Mouse (Mus musculus) regulatory T cell (primary cell): ENCODE results near the gene Ccdc141.

ENCODE experiments used
- in situ Hi-C: fragments of 300-600 bp; cut with MboI, MseI; formaldehyde crosslinking; loops from one replicate; pipeline ENCODE4 v1.15.1; 2025; ENCODE audit warnings: high pct_unique_total_duplicates

The Ccdc141 gene

GRCm38 (mm10) chr2:77134906-77135305, 35.5 kb downstream of the Ccdc141 start:
- in situ Hi-C loops, result no loop called here

GRCm38 (mm10) chr2:77133407-77133806, 37.0 kb downstream of the Ccdc141 start:
- in situ Hi-C loops, result no loop called here

- in situ Hi-C loops, result no loop called here
Measured at GRCm38 (mm10) chr2:77126939-77127338, 43.5 kb downstream of the Ccdc141 start.

GRCm38 (mm10) chr2:77118102-77118501, 52.3 kb downstream of the Ccdc141 start:
- in situ Hi-C loops, result no loop called here

GRCm38 (mm10) chr2:77114335-77114734, 56.1 kb downstream of the Ccdc141 start:
- in situ Hi-C loops, result no loop called here

GRCm38 (mm10) chr2:77113867-77114266, 56.6 kb downstream of the Ccdc141 start:
- in situ Hi-C loops, result no loop called here

- in situ Hi-C loops, result no loop called here
Measured at GRCm38 (mm10) chr2:77113026-77113425, 57.4 kb downstream of the Ccdc141 start.

- in situ Hi-C loops, result no loop called here
Measured at GRCm38 (mm10) chr2:77111095-77111494, 59.3 kb downstream of the Ccdc141 start.

GRCm38 (mm10) chr2:77110365-77110764, 60.1 kb downstream of the Ccdc141 start:
- in situ Hi-C loops, result no loop called here

- in situ Hi-C loops, result loop anchor here (10.0 kb wide), 1 partner anchor 495 kb away; no protein-coding TSS in a partner anchor
Measured at GRCm38 (mm10) chr2:77109506-77110123, 60.8 kb downstream of the Ccdc141 start.

GRCm38 (mm10) chr2:77108562-77108961, 61.9 kb downstream of the Ccdc141 start:
- in situ Hi-C loops, result loop anchor here (10.0 kb wide), 1 partner anchor 494 kb away; no protein-coding TSS in a partner anchor

GRCm38 (mm10) chr2:77106150-77106549, 64.3 kb downstream of the Ccdc141 start:
- in situ Hi-C loops, result loop anchor here (10.0 kb wide), 1 partner anchor 491 kb away; no protein-coding TSS in a partner anchor

- in situ Hi-C loops, result loop anchor here (10.0 kb wide), 1 partner anchor 490 kb away; no protein-coding TSS in a partner anchor
Measured at GRCm38 (mm10) chr2:77105006-77105715, 65.3 kb downstream of the Ccdc141 start.

GRCm38 (mm10) chr2:77102516-77102915, 67.9 kb downstream of the Ccdc141 start:
- in situ Hi-C loops, result loop anchor here (10.0 kb wide), 1 partner anchor 488 kb away; no protein-coding TSS in a partner anchor

GRCm38 (mm10) chr2:77099814-77100213, 70.6 kb downstream of the Ccdc141 start:
- in situ Hi-C loops, result loop anchor here (10.0 kb wide), 1 partner anchor 485 kb away; no protein-coding TSS in a partner anchor

GRCm38 (mm10) chr2:77098769-77099168, 71.7 kb downstream of the Ccdc141 start:
- in situ Hi-C loops, result no loop called here

GRCm38 (mm10) chr2:77091749-77092148, 78.7 kb downstream of the Ccdc141 start:
- in situ Hi-C loops, result no loop called here

- in situ Hi-C loops, result no loop called here
Measured at GRCm38 (mm10) chr2:77085313-77085712, 85.1 kb downstream of the Ccdc141 start.

- in situ Hi-C loops, result no loop called here
Measured at GRCm38 (mm10) chr2:77084629-77085028, 85.8 kb downstream of the Ccdc141 start.

GRCm38 (mm10) chr2:77081156-77081555, 89.3 kb downstream of the Ccdc141 start:
- in situ Hi-C loops, result no loop called here

- in situ Hi-C loops, result no loop called here
Measured at GRCm38 (mm10) chr2:77080657-77081056, 89.8 kb downstream of the Ccdc141 start.

GRCm38 (mm10) chr2:77078746-77079145, 91.7 kb downstream of the Ccdc141 start:
- in situ Hi-C loops, result no loop called here

- in situ Hi-C loops, result no loop called here
Measured at GRCm38 (mm10) chr2:77074373-77074772, 96.1 kb downstream of the Ccdc141 start.
